Mouse (Mus musculus): Measurements from ENCODE around the gene Ddx10. TPM values are rescaled to one million over a fixed set of nuclear protein-coding genes. Genes with fewer than 3 reads are reported as not detected.
"Not testable (repeated sequence)": the region's sequence is repeated elsewhere in the genome, so short reads cannot be mapped to it uniquely, and the experiment has no call there.

Gene Ddx10
- polyA plus RNA-seq, 1 experiment from 2014 or later, result 31.5 TPM

DNA sequence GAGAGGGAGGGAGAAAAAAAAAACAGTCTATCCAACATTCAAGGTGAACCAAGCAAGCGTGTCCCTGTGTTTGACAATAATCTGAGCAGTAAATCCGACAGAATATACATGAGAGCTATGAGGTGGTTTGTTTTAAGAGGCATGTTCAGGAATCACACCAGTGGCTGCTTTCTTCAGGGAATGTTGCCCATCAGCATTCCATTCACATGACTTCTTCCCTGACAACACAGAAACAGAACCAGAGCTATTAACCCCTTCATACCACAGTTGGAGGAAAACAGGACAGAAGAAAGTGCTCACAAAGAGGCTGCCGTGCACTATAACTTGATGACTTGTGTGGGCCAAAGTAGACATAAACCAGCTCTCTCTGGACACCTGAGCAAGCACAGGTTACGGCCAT lies 16.5 kb upstream of the Ddx10 start:
- no peak overlapping the region for H3K27ac ChIP-seq
- H3K9me3 ChIP-seq, result no peaks in the 10 kb centered on the region
- no peak overlapping the region for H3K4me3 ChIP-seq
- no peaks in the 10 kb centered on the region for H3K36me3 ChIP-seq (replicated peaks)
- no peak for DNase-seq (ENCODE audit: extremely low spot score, low spot score)
- WGBS, result 82% methylated on average over 4 of the region's 4 CpGs
- H3K27me3 ChIP-seq (ENCODE audit: poor library complexity, severe bottlenecking), result peaks cover 3% of the 10 kb centered on the region; the same call in 1 of the 2 replicates
- H3K4me1 ChIP-seq, result no peaks in the 10 kb centered on the region

DNA sequence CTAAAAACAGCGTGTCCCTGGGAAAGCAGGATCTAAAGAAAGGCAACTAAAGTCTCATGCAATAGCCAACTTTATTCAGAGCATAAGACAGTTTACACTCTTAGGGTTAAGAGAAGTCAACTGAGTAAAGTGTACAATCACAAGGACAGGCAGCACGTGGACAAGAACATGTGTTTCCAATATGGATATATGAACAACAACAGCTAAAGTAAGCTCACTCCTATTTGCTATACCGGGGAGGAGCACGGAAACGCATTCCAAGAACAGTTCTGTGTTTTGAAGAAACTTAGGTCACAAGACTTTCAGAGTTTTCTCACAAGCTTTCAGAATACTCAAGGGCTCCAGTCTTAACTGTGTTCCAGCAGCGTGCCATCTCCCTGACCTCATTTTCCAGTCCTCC lies 10.3 kb upstream of the Ddx10 start:
- H3K9me3 ChIP-seq, result no peaks in the 10 kb centered on the region
- H3K4me3 ChIP-seq, result no peak overlapping the region
- H3K27me3 ChIP-seq (ENCODE audit: poor library complexity, severe bottlenecking), result no peaks in the 10 kb centered on the region
- H3K4me1 ChIP-seq, result peaks cover 11% of the 10 kb centered on the region
- no peaks in the 10 kb centered on the region for H3K36me3 ChIP-seq (replicated peaks)
- H3K27ac ChIP-seq, result no peak overlapping the region
- 46% methylated on average over 6 of the region's 6 CpGs for WGBS
- DNase-seq (ENCODE audit: extremely low spot score, low spot score), result no peak

- no peaks in the 10 kb centered on the region for H3K9me3 ChIP-seq
- no peaks in the 10 kb centered on the region for H3K36me3 ChIP-seq (replicated peaks)
- peaks cover 11% of the 10 kb centered on the region for H3K4me1 ChIP-seq
- DNase-seq (ENCODE audit: extremely low spot score, low spot score), result no peak
- no peak overlapping the region for H3K27ac ChIP-seq
- no peak overlapping the region for H3K4me3 ChIP-seq
- H3K27me3 ChIP-seq (ENCODE audit: poor library complexity, severe bottlenecking), result no peaks in the 10 kb centered on the region
- 4% methylated on average over 3 of the region's 3 CpGs for WGBS
These were observed 9.9 kb upstream of the Ddx10 start for GRCm38 (mm10) chr9:53257772-53258171.

DNA sequence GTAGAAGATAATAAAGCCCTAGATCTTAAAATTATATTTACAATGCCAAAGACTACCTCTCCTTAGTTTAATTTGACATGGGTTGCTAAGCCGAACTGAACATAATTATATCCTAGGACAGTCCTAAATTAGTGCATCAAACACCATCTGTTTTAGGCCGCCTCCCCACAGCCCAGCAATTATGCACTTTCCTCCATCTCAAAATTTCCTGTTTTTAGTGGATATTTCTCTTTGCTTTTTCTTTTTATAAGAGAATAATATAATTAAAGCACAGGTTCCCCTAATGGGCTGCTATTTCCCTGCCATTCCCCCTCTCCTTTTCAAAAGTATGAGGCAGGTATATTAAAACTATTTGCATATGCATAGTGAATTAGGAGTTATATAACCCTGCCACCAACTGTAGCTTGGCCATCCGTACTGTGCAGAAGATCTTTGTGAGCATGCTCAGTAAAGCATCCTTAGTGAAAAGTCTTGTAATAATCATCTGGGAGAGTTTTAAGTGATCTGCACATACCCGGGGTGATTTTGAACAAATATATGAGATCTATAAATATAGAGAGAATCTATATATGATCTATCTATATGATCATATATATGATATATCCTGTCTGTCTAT lies 8.9 kb upstream of the Ddx10 start:
- 89% methylated on average over 4 of the region's 4 CpGs for WGBS
- Histone ChIP-seq H3K36me3 (replicated peaks) (no peaks in the 10 kb centered on the region), H3K4me3 (no peak overlapping the region), H3K27me3 (ENCODE audit: poor library complexity, severe bottlenecking) (no peaks in the 10 kb centered on the region), H3K9me3 (no peaks in the 10 kb centered on the region), H3K27ac (no peak overlapping the region), H3K4me1 (peaks cover 11% of the 10 kb centered on the region)
- no peak for DNase-seq (ENCODE audit: extremely low spot score, low spot score)

GRCm38 (mm10) chr9:53254368-53254767 lies 6.5 kb upstream of the Ddx10 start:
- H3K27ac ChIP-seq, result no peak overlapping the region
- peaks cover 11% of the 10 kb centered on the region for H3K4me1 ChIP-seq
- peak; percentile 64 for DNase-seq (ENCODE audit: extremely low spot score, low spot score)
- no peaks in the 10 kb centered on the region for H3K9me3 ChIP-seq
- WGBS, result 19% methylated on average over 4 of the region's 4 CpGs
- no peak overlapping the region for H3K4me3 ChIP-seq
- no peaks in the 10 kb centered on the region for H3K36me3 ChIP-seq (replicated peaks)
- H3K27me3 ChIP-seq (ENCODE audit: poor library complexity, severe bottlenecking), result no peaks in the 10 kb centered on the region

DNA sequence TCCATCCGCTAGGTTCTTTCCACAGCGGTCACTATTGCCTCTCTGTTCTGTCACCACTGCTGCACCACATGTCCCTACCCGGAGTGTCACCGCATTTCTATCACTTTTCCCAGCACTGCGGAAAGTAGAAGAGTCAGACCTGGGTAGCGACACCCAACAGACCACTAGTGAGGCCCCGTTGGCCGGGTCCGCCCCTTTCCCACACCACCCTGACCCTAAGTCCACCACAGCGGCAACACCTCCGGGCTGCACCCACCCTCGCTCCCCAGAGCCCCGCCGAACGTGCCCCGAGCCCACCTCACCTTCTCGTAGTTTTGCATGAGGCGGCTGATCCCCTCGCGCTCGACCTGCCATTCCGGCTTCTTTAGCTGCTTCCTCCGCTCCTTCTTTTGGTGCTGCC lies 337 bp downstream of the Ddx10 start:
- Histone ChIP-seq H3K36me3 (replicated peaks) (no peaks in the 10 kb centered on the region), H3K4me1 (peaks cover 17% of the 10 kb centered on the region), H3K9me3 (no peaks in the 10 kb centered on the region), H3K4me3 (peak overlapping the region; percentile 92), H3K27me3 (ENCODE audit: poor library complexity, severe bottlenecking) (no peaks in the 10 kb centered on the region), H3K27ac (peak overlapping the region; percentile 81)
- DNase-seq (ENCODE audit: extremely low spot score, low spot score), result no peak
- 1% methylated on average over 23 of the region's 23 CpGs for WGBS

DNA sequence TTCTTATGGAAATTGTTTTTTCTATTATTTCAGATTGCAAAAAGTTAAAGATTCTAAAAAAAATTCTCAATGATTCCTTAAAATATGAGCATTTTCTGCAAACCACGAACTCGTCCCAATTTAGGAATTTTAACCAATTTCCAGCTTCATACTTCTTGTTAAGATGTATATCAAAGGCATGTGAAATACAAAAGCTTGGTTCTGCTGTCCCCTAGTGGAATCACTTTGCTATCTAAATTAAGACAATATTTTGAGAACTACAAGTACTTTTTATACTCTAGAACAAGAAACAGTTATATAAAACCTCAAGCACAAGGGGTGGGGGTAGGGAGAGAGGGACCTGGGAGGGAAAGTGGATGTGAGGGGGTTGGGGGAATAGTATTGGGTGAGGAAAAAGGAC lies 29.7 kb downstream of the Ddx10 start:
- WGBS, result 88% methylated on average over 2 of the region's 2 CpGs
- H3K36me3 ChIP-seq (replicated peaks), result peaks cover 13% of the 10 kb centered on the region
- H3K27ac ChIP-seq, result no peak overlapping the region
- no peaks in the 10 kb centered on the region for H3K4me1 ChIP-seq
- DNase-seq (ENCODE audit: extremely low spot score, low spot score), result no peak
- no peaks in the 10 kb centered on the region for H3K9me3 ChIP-seq
- no peaks in the 10 kb centered on the region for H3K27me3 ChIP-seq (ENCODE audit: poor library complexity, severe bottlenecking)
- no peak overlapping the region for H3K4me3 ChIP-seq

- Histone ChIP-seq H3K4me3 (no peak overlapping the region), H3K27me3 (ENCODE audit: poor library complexity, severe bottlenecking) (no peaks in the 10 kb centered on the region), H3K36me3 (replicated peaks) (peaks cover 15% of the 10 kb centered on the region), H3K9me3 (no peaks in the 10 kb centered on the region), H3K4me1 (no peaks in the 10 kb centered on the region), H3K27ac (no peak overlapping the region)
- 82% methylated on average over 4 of the region's 4 CpGs for WGBS
- DNase-seq (ENCODE audit: extremely low spot score, low spot score), result no peak
These were observed 39.6 kb downstream of the Ddx10 start for GRCm38 (mm10) chr9:53208283-53208682.

GRCm38 (mm10) chr9:53174590-53174989 lies 73.3 kb downstream of the Ddx10 start:
- 93% methylated on average over 2 of the region's 2 CpGs for WGBS
- DNase-seq (ENCODE audit: extremely low spot score, low spot score), result no peak
- Histone ChIP-seq H3K36me3 (replicated peaks) (no peaks in the 10 kb centered on the region), H3K4me3 (no peak overlapping the region), H3K9me3 (no peaks in the 10 kb centered on the region), H3K27ac (no peak overlapping the region), H3K27me3 (ENCODE audit: poor library complexity, severe bottlenecking) (no peaks in the 10 kb centered on the region), H3K4me1 (no peaks in the 10 kb centered on the region)

- Histone ChIP-seq H3K27me3 (ENCODE audit: poor library complexity, severe bottlenecking) (no peaks in the 10 kb centered on the region), H3K4me1 (no peaks in the 10 kb centered on the region), H3K9me3 (no peaks in the 10 kb centered on the region), H3K27ac (no peak overlapping the region), H3K36me3 (replicated peaks) (no peaks in the 10 kb centered on the region), H3K4me3 (no peak overlapping the region)
- no peak for DNase-seq (ENCODE audit: extremely low spot score, low spot score)
- 72% methylated on average over 2 of the region's 2 CpGs for WGBS
These were observed 74.6 kb downstream of the Ddx10 start for GRCm38 (mm10) chr9:53173258-53173657.

GRCm38 (mm10) chr9:53144266-53144665 lies 103.6 kb downstream of the Ddx10 start:
- DNase-seq (ENCODE audit: extremely low spot score, low spot score), result peak; percentile 31
- no peak overlapping the region for H3K4me3 ChIP-seq
- WGBS, result 50% methylated on average over 4 of the region's 4 CpGs
- H3K36me3 ChIP-seq (replicated peaks), result no peaks in the 10 kb centered on the region
- no peak overlapping the region for H3K27ac ChIP-seq
- no peaks in the 10 kb centered on the region for H3K9me3 ChIP-seq
- H3K4me1 ChIP-seq, result no peaks in the 10 kb centered on the region
- no peaks in the 10 kb centered on the region for H3K27me3 ChIP-seq (ENCODE audit: poor library complexity, severe bottlenecking)

GRCm38 (mm10) chr9:53143508-53143907 lies 104.3 kb downstream of the Ddx10 start:
- no peak overlapping the region for H3K4me3 ChIP-seq
- H3K36me3 ChIP-seq (replicated peaks), result no peaks in the 10 kb centered on the region
- H3K9me3 ChIP-seq, result no peaks in the 10 kb centered on the region
- no peak for DNase-seq (ENCODE audit: extremely low spot score, low spot score)
- no peak overlapping the region for H3K27ac ChIP-seq
- no peaks in the 10 kb centered on the region for H3K27me3 ChIP-seq (ENCODE audit: poor library complexity, severe bottlenecking)
- 96% methylated on average over 2 of the region's 2 CpGs for WGBS
- no peaks in the 10 kb centered on the region for H3K4me1 ChIP-seq

GRCm38 (mm10) chr9:53142424-53142823 lies 105.4 kb downstream of the Ddx10 start:
- not testable (repeated sequence) for H3K4me1 ChIP-seq; H3K4me3 ChIP-seq; DNase-seq (ENCODE audit: extremely low spot score, low spot score); H3K9me3 ChIP-seq; H3K27ac ChIP-seq; H3K27me3 ChIP-seq (ENCODE audit: poor library complexity, severe bottlenecking); H3K36me3 ChIP-seq (replicated peaks)
- WGBS, result 81% methylated on average over 1 of the region's 1 CpGs

GRCm38 (mm10) chr9:53140610-53141165 lies 107.2 kb downstream of the Ddx10 start:
- Histone ChIP-seq H3K4me3 (no peak overlapping the region), H3K4me1 (no peaks in the 10 kb centered on the region), H3K36me3 (replicated peaks) (no peaks in the 10 kb centered on the region), H3K27ac (no peak overlapping the region), H3K27me3 (ENCODE audit: poor library complexity, severe bottlenecking) (no peaks in the 10 kb centered on the region), H3K9me3 (no peaks in the 10 kb centered on the region)
- WGBS, result 93% methylated on average over 8 of the region's 8 CpGs
- no peak for DNase-seq (ENCODE audit: extremely low spot score, low spot score)

Measured in forebrain, embryonic 10.5 days (tissue).